Mouse (Mus musculus) bone marrow macrophage, adult 2 months (primary cell): ENCODE data around the gene Mxra7.
A peak's percentile ranks its signal among the peaks of the same experiment; 100 is the strongest.

Experiments
- CTCF ChIP-seq: IDR thresholded peaks from 2 replicates; pipeline ENCODE4 v1.5.1; 2012; ENCODE audit warnings: low read depth, mild to moderate bottlenecking, low read length, moderate library complexity
- POLR2A ChIP-seq: IDR thresholded peaks from 2 replicates; pipeline ENCODE4 v1.6.1; 2012; ENCODE audit warnings: mild to moderate bottlenecking, low read depth, low read length, borderline replicate concordance

DNA sequence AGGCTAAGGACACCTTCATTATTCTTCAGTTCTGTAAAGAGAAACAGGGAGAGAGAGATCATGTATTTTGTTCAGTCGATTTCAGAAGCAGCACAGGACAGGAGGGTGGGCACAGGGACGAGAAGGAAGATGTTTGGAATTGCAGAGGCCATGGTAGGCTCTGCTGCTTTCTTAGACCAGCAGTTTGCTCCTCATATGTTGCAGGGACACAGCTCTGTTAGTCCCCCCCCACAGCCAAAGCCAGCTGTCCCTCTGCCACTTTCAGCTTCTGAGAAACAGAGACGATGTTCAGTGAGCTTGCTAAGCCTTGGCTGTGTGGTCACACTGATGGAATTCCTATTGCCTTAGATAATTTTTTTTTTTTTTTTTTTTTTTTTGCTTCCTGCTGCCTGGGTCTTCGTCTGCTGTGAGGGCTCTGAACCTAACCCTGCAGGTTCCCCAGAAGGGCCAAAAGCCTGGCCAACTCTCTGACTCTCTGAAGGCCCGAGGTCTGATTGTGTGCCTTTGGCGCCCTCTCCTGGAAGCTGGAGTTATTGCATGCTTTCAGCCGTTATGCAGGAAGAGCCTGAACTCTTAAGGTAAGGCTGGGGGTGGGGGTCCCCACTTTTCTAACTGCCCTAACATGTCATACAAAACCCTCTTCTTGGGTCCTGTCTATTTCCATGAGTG, 19.8 kb downstream of the Mxra7 start:
- TF ChIP-seq CTCF (peak; percentile 87), POLR2A (no peak)
